Mouse (Mus musculus): ENCODE results near the gene Vmn1r166.

Gene Vmn1r166

GRCm38 (mm10) chr7:23251582-23251981, at the start of gene Vmn1r166:
Gene Vmn1r166 (minus strand): TSS chr7:23251682.
- no CpG with 5 or more reads among the region's 2 CpGs for WGBS

GRCm38 (mm10) chr7:23300892-23301291, 49.4 kb upstream of the Vmn1r166 start, which contains the start of gene Nlrp4e:
Gene Nlrp4e (plus strand): TSS chr7:23301192.
- WGBS, result 74% methylated on average over 3 of the region's 3 CpGs

DNA sequence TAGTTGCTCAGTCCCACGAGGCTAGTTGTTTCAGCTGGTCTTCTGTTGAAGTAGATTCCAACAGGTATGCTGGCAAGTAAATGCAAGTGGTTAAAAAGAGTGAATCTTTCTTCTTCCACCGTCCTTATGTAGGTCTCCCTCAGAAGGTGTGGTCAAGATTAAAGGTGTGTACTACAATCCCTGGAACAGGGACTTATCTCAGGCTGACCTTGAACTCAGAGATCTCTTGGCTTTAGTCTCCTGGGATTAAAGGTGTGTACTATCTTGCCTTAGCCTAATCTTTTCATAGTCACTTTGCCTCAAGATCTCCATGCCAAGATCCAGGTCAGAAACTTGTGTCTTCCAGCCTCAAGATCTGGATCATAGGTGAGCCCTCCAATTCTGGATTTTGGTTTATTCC, 27.3 kb upstream of the Vmn1r166 start, which contains the start of gene Gm6902:
Gm6902 (minus strand) TSS at position 101 of the 400 bp plus-strand sequence.
- WGBS, result no CpG with 5 or more reads among the region's 2 CpGs

GRCm38 (mm10) chr7:23217032-23217431, 34.5 kb downstream of the Vmn1r166 start, which contains the start of gene Vmn1r165:
Gene Vmn1r165 (plus strand): TSS chr7:23217332.
- no CpG with 5 or more reads among the region's 3 CpGs for WGBS

Measured in cerebral cortex, adult 2 months (tissue).